Comparison of ENCODE assay signal across 10 mouse cellular contexts in the genomic region with DNA sequence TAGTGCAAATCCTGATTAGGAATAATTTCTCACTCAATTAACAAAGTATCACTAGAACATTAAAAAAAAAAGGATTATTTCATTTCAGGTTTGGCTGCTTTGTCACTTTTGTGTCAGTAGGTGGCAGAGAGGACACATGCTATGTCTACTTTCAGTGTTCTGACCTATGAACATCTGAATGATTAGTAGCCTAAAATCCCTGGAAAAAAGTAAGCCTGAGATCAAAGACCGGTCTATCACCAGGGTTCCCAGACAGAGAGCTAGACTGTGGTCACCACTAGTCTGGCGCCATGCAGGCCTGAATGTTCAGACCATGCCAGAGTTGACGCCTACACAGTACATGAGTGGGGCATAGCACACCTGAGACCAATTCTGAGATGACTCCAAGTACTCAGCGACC. TPM values are rescaled to one million over a fixed set of nuclear protein-coding genes. Genes with fewer than 3 reads are reported as not detected.
DNase-seq lines count a peak whose midpoint lies in the region; ATAC-seq lines count a peak whose summit lies in the region.
"Had no signal": no experiment of that assay in that cellular context is flagged by ENCODE, and none has a peak within 500 bp of the region (broad histone marks: within the 10 kb centered on the region; RNA-seq: fewer than 3 reads in every experiment).

No protein-coding gene starts in this region.

- peak; percentile 70 for DNase-seq in CD4-positive, CD25-positive, alpha-beta regulatory T cell, adult 2 months (ENCODE audit: low read depth, low spot score)
- peak; percentile 55 for DNase-seq in NIH3T3 (ENCODE audit: low read depth)
- no peak for DNase-seq in urinary bladder, postnatal 4 days (ENCODE audit: low spot score in 2 of 2)
- DNase-seq in urinary bladder, postnatal 36 days (ENCODE audit: low spot score in 2 of 2) = no peak
- no peak for DNase-seq in gastrocnemius, postnatal 25 days
- DNase-seq: adrenal gland, adult 8-10 months had no signal

- no peaks in the 10 kb centered on the region for H3K27me3 ChIP-seq in kidney, embryonic 14.5 days (ENCODE audit: control insufficient read depth, insufficient read depth, low read length)
- no peaks in the 10 kb centered on the region for H3K27me3 ChIP-seq in kidney, embryonic 15.5 days
- H3K27me3 ChIP-seq in limb, embryonic 13.5 days = no peaks in the 10 kb centered on the region

- H3K4me1 ChIP-seq in kidney, embryonic 14.5 days (ENCODE audit: control insufficient read depth, insufficient read depth, low read length) = no peaks in the 10 kb centered on the region
- peaks cover 4% of the 10 kb centered on the region; the same call in 1 of the 2 replicates for H3K4me1 ChIP-seq in kidney, embryonic 15.5 days
- H3K4me1 ChIP-seq in limb, embryonic 13.5 days = peaks cover 5% of the 10 kb centered on the region; the same call in 1 of the 2 replicates

- 74% methylated on average over 4 of the region's 4 CpGs for WGBS in kidney, embryonic 14.5 days
- WGBS in kidney, embryonic 15.5 days = 76% methylated on average over 4 of the region's 4 CpGs
- 67% methylated on average over 4 of the region's 4 CpGs for WGBS in limb, embryonic 13.5 days

- H3K9ac ChIP-seq in kidney, embryonic 14.5 days (ENCODE audit: low read depth, low read length) = no peak overlapping the region
- no peak overlapping the region for H3K9ac ChIP-seq in kidney, embryonic 15.5 days
- no peak overlapping the region for H3K9ac ChIP-seq in limb, embryonic 13.5 days

- no peak overlapping the region for H3K4me2 ChIP-seq in kidney, embryonic 14.5 days (replicated peaks; ENCODE audit: low read depth, low read length)
- H3K4me2 ChIP-seq in kidney, embryonic 15.5 days = no peak overlapping the region
- no peak overlapping the region for H3K4me2 ChIP-seq in limb, embryonic 13.5 days (replicated peaks)

- H3K9me3 ChIP-seq in kidney, embryonic 14.5 days (ENCODE audit: control insufficient read depth, low read length) = no peaks in the 10 kb centered on the region
- H3K9me3 ChIP-seq in kidney, embryonic 15.5 days (replicated peaks) = no peaks in the 10 kb centered on the region
- H3K9me3 ChIP-seq in limb, embryonic 13.5 days = no peaks in the 10 kb centered on the region

- no peaks in the 10 kb centered on the region for H3K36me3 ChIP-seq in kidney, embryonic 14.5 days (ENCODE audit: control insufficient read depth, insufficient read depth, low read length)
- H3K36me3 ChIP-seq in kidney, embryonic 15.5 days = no peaks in the 10 kb centered on the region
- H3K36me3 ChIP-seq in limb, embryonic 13.5 days = no peaks in the 10 kb centered on the region

- no peak overlapping the region for H3K4me3 ChIP-seq in kidney, embryonic 14.5 days (ENCODE audit: low read length)
- H3K4me3 ChIP-seq in kidney, embryonic 15.5 days (replicated peaks) = no peak overlapping the region
- no peak overlapping the region for H3K4me3 ChIP-seq in limb, embryonic 13.5 days
- H3K4me3 ChIP-seq: erythroblast, embryonic 14.5 days had no signal

- no peak overlapping the region for H3K27ac ChIP-seq in kidney, embryonic 14.5 days (ENCODE audit: low read depth, low read length)
- no peak overlapping the region for H3K27ac ChIP-seq in kidney, embryonic 15.5 days
- no peak overlapping the region for H3K27ac ChIP-seq in limb, embryonic 13.5 days

- peak; percentile 65; the same call in 1 of the 2 replicates for ATAC-seq in kidney, embryonic 14.5 days (ENCODE audit: low FRiP score, low TSS enrichment)
- ATAC-seq in kidney, embryonic 15.5 days (replicated peaks; ENCODE audit: low FRiP score) = no peak
- peak; percentile 64 for ATAC-seq in limb, embryonic 13.5 days (ENCODE audit: low FRiP score, low read depth)

RNA-seq across cellular contexts. Expression of a gene that starts 30.6 kb away (rescaled TPM):
- 41.2 and 63.0 TPM in 2 replicates for polyA plus RNA-seq in kidney, embryonic 14.5 days (2014; fragmentation: Nextera tagmentation; extraction: Ambion mirVana)
- polyA plus RNA-seq in kidney, embryonic 15.5 days (2015; fragmentation: Nextera tagmentation; extraction: Ambion mirVana) = 63.7 and 66.9 TPM in 2 replicates
- 67.3 and 70.0 TPM in 2 replicates for polyA plus RNA-seq in limb, embryonic 13.5 days (2015; fragmentation: Nextera tagmentation; extraction: Ambion mirVana)
- total RNA-seq in gastrocnemius, postnatal 25 days (2021) = 10 to 100 TPM; 32.6 to 33.1 TPM

Comparison
In these comparisons a context has a peak if more than half of its experiments do, and no peak if none do; other contexts are left out.
1. DNase-seq: peak in CD4-positive, CD25-positive, alpha-beta regulatory T cell, adult 2 months (single experiment) and NIH3T3 (single experiment); none in urinary bladder, postnatal 4 days (0 of 2), urinary bladder, postnatal 36 days (0 of 2) and gastrocnemius, postnatal 25 days (single experiment).